Mouse (Mus musculus) kidney, adult 8-10 months (tissue): Measurements from ENCODE around the gene Gm20890.
"Not testable (repeated sequence)": the region's sequence is repeated elsewhere in the genome, so short reads cannot be mapped to it uniquely, and the experiment has no call there.

Source experiments
- DNase-seq, 2 experiments: peaks; one replicate each; pipeline ENCODE4 v3.0.0; 2022

Gene Gm20890

DNA sequence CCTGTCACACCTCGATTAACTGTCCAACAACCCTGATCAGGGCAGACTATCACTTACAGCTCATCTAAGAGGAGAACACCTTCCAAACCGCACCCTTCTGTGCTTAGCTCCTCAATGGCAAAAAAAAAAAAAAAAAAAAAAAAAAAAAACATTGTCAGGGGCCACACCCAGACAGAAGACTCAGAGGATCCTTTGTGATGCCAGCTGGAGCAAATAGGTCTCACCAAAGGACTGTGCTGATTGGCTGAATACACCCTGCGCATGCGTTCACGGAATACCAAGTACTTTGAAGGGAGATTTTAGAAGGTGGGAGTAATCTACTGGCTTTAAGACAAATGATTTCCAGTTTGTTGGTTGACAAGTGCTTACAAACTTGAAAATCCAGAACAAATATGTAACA is at the start of gene Gm20890:
Gm20890 (minus strand) TSS at position 101 of the 400 bp plus-strand sequence.
- DNase-seq, result not testable (repeated sequence)
